Mouse (Mus musculus): ENCODE measurements around the gene Spata5.

Gene Spata5

DNA sequence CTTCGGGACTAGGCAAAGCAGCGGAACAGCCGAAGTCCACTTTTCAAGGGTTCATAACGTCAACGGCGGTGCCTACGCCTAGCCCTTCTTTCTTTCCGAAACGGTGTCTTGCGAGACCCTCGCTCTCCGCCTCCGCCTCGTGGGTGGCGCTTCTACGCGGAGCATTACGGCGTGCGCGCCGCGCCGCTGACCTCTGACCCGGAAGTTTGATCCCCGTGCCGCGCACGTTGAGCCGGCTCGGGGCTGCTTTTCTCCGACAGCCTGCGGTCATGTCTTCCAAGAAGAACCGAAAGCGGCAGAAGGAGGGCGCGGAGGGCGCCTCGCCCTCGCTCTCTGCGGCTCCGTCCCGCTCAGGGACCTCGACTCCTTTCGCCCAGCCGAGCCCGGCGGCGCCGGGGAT lies 376 bp downstream of the Spata5 start, which contains the start of gene Nudt6:
Gene Nudt6 (minus strand): TSS at position 140 of the 400 bp plus-strand sequence.
- DNase-seq (ENCODE audit: low read depth in 2 of 2, low spot score in 2 of 2), result peak; percentile 87 to 90

- DNase-seq (ENCODE audit: low read depth in 2 of 2, low spot score in 2 of 2), result peak; percentile 23 to 27
These were observed 945 bp downstream of the Spata5 start for GRCm38 (mm10) chr3:37420641-37421040.

DNA sequence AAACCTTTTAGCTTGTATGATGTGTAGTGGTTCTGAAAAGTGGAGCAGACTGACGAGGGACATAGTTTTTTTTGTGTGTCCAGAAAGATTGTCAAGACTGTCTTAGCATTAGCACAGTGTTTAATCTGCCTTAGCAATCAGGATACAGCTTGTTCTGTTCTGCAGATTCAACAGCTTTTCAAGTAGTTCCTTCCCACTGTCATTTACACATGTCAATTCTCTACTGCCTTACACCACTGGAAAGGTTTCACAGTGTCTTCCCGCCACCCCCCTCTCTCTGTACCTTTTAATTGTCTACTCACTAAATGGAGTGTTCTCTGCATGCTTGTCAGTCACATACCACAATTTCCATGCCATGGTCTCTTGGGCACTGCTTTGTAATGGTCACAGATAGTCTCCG lies 1.5 kb downstream of the Spata5 start:
- no peak for DNase-seq (ENCODE audit: low read depth in 2 of 2, low spot score in 2 of 2)

DNA sequence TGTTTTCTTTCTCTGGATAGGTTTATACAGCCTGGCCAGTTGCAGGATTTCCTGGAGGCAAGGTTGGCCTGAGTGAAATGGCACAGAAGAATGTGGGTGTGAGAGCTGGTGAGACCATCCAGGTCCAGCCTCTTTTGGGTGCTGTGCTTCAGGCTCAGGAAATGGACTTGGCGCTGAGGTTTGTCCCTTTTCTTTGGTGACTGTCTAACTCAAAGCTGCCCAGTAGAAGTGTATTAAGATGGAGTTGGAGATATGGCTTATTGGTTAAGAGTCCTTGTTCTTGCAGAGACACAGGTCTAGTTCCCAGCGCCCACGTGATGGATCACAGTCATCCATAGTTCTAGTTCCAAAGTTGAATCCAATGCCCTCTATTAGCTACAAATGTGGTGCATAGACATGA lies 6.4 kb downstream of the Spata5 start:
- DNase-seq (ENCODE audit: low read depth in 2 of 2, low spot score in 2 of 2), result no peak

GRCm38 (mm10) chr3:37430359-37430758 lies 10.7 kb downstream of the Spata5 start:
- no peak for DNase-seq (ENCODE audit: low read depth in 2 of 2, low spot score in 2 of 2)

- no peak for DNase-seq (ENCODE audit: low read depth in 2 of 2, low spot score in 2 of 2)
These were observed 20.1 kb downstream of the Spata5 start for GRCm38 (mm10) chr3:37439770-37440169.

- DNase-seq (ENCODE audit: low read depth in 2 of 2, low spot score in 2 of 2), result no peak
These were observed 23.7 kb downstream of the Spata5 start for GRCm38 (mm10) chr3:37443409-37443808.

DNA sequence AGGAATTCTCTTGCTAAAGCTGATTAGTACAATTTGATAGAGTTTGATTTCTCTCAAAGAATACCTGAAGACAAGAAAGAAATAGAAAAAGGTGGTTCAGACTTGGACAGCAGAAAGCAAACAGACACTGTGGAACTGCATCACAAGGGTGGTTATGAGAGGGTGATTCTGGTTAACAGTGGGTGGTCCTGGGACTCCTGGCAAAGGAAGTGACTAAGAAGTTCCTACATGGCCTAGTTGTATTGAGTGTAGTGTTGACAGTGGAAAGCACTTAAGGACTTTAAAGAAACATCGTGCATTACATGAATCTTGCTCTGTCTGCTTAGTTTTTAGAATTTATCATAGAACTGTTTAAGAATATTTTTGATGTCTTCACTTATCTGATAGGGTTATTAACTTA lies 36.3 kb downstream of the Spata5 start:
- no peak for DNase-seq (ENCODE audit: low read depth in 2 of 2, low spot score in 2 of 2)

DNA sequence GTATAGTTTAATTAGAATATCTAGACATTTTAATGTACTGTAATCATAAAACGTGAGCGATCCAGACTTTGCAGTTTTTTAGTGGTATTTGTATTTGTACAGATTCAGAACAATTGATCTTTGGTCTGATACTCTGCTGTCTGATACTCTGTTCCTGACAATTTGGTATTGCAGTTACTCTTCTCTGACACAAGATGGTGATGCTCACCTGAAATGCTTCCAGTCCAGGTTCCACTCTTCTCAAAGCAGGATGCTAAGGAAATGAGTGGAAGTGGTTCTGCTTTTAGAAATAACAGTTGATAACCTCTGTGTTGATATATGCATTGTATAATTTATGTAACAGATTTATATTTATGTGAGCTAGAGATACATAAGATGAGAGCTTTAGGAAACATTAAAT lies 48.5 kb downstream of the Spata5 start:
- no peak for DNase-seq (ENCODE audit: low read depth in 2 of 2, low spot score in 2 of 2)

- DNase-seq (ENCODE audit: low read depth in 2 of 2, low spot score in 2 of 2), result no peak
These were observed 49.7 kb downstream of the Spata5 start for GRCm38 (mm10) chr3:37469353-37469752.

GRCm38 (mm10) chr3:37470867-37471266 lies 51.2 kb downstream of the Spata5 start:
- DNase-seq (ENCODE audit: low read depth in 2 of 2, low spot score in 2 of 2), result no peak

DNA sequence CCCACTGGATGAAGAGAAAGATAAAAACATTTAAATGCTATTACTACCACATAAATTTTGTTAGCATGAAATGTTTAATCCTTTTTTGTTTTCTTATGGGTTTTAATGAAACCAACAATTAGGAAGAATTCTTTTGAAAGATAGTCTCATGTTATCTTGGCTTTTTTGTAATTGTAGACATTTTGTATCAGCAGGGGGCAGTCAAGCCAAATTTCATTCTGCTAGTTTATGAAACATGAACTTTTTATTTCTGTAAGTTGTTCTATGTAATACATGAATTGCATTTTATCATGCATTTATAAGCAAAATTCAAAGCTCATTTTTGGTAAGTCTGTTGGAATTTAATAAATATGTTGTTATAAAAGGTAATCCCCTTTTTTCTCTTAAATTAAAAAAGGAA lies 52.8 kb downstream of the Spata5 start:
- DNase-seq (ENCODE audit: low read depth in 2 of 2, low spot score in 2 of 2), result peak in 1 of 2 experiments; percentile 11

GRCm38 (mm10) chr3:37476485-37476884 lies 56.8 kb downstream of the Spata5 start:
- DNase-seq (ENCODE audit: low read depth in 2 of 2, low spot score in 2 of 2), result no peak

GRCm38 (mm10) chr3:37477438-37478188 lies 57.9 kb downstream of the Spata5 start:
- DNase-seq (ENCODE audit: low read depth in 2 of 2, low spot score in 2 of 2), result no peak

DNA sequence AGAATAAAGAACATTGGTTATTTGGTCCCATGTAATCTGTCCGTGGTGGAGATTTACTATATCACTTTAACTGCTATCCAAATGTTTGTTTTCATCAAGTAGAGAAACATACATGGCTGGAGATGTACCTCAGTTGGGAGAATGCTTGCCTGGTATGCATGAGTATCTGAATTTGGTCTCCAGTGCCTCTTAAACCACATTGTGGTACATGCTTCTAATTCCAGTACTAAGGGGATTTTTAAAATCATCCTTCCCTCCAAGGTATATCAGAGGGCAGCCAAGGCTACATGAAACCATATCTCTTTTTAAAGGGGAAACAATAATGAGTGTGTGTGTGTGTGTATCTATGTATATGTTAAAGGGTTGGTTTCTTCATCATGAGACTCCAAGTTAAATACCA lies 60.1 kb downstream of the Spata5 start:
- no peak for DNase-seq (ENCODE audit: low read depth in 2 of 2, low spot score in 2 of 2)

DNA sequence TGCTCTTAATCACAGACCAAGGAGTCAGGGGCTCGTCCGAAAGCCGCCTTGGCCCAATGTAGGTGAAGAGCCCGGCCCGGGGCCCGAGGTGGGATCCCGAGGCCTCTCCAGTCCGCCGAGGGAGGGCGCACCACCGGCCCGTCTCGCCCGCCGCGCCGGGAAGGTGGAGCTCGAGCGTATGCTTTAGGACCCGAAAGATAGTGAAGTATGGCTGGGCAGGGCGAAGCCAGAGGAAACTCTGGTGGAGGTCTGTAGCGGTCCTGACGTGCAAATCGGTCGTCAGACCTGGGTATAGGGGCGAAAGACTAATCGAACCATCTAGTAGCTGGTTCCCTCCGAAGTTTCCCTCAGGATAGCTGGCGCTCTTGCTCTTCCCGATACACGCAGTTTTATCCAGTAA lies 61.6 kb downstream of the Spata5 start:
- no peak for DNase-seq (ENCODE audit: low read depth in 2 of 2, low spot score in 2 of 2)

- DNase-seq (ENCODE audit: low read depth in 2 of 2, low spot score in 2 of 2), result no peak
These were observed 63.0 kb downstream of the Spata5 start for GRCm38 (mm10) chr3:37482720-37483119.

- DNase-seq (ENCODE audit: low read depth in 2 of 2, low spot score in 2 of 2), result peak; percentile 10 to 53
These were observed 64.1 kb downstream of the Spata5 start for GRCm38 (mm10) chr3:37483709-37484265.

DNA sequence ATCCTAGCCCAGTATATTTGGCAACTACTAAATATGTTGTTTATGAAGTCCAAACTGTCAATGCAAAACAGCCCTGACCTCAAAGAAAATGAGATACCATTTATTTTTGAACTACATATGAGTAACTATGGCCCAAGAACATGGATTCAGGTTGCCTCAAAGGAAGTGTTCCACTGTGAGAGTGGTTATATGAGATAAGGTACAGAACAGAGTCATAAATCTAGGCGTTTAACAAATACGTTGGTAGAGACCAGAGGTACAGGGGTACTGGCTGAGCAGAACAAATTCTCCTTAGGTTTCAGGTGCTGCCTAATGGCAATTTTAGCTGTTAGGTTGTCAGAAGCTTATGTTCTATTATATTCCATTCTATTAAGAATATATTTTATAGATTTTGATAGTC lies 67.9 kb downstream of the Spata5 start:
- DNase-seq (ENCODE audit: low read depth in 2 of 2, low spot score in 2 of 2), result no peak

- no peak for DNase-seq (ENCODE audit: low read depth in 2 of 2, low spot score in 2 of 2)
These were observed 68.5 kb downstream of the Spata5 start for GRCm38 (mm10) chr3:37488173-37488572.

DNA sequence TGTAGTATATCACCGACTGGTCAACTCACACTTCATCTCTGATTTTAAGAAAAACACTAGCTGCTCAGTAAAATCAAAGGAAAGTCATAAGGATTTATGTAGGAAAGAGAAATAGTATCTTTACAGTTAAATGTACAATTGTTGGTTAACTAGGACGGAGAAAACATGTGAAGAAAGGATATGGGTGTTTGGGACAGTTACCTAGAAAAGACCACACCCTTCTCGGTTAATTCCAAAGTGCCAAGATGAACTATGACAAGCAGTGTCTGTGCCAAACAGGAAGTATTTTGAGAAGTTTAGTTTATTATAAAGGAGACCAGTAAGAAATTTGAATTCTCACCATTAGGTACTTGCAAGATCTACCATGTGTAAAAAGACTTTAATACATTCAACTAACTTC lies 70.3 kb downstream of the Spata5 start:
- DNase-seq (ENCODE audit: low read depth in 2 of 2, low spot score in 2 of 2), result no peak

DNA sequence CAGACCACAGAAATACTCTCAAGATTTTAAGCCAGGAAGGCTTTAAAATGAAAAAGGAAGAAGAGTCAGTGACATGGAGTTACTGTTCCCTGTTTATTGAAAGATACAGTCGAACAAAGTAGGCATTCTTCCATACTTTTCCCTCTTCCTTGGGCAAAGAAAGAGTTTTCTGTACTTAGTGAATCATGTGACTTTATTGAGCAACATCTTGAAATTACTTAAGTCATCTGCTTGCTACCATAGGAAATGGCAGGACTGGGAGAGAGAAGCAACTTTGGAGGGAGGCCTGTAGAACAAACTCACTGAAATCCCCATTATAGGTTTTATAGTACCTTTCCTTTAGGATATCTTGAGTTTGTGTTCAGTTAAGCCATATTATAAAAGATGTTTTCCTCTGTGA lies 81.2 kb downstream of the Spata5 start:
- DNase-seq (ENCODE audit: low read depth in 2 of 2, low spot score in 2 of 2), result no peak

GRCm38 (mm10) chr3:37502552-37502951 lies 82.9 kb downstream of the Spata5 start:
- no peak for DNase-seq (ENCODE audit: low read depth in 2 of 2, low spot score in 2 of 2)

Measured in CD8-positive naive resting alpha-beta T cell, adult 2 months (primary cell).